Mouse (Mus musculus) layer of hippocampus, postnatal 25 days (tissue): Measurements from ENCODE around the gene Tedc1. TPM values are rescaled to one million over a fixed set of nuclear protein-coding genes. Genes with fewer than 3 reads are reported as not detected.

ENCODE experiments used
- DNase-seq, 2 experiments: peaks; one replicate each; pipeline ENCODE4 v3.0.0; 2022; ENCODE audit warnings: mixed read lengths in 2 of 2, low spot score in 1 of 2; ENCODE audit errors: extremely low spot score in 1 of 2
- total RNA-seq, 2 experiments: library from RNA; stranded (reverse); gene quantifications; 2 replicates each; pipeline ENCODE4 v1.2.3; 2021

Tedc1 gene
- total RNA-seq: 1 to 10 TPM; 1.1 to 1.2 TPM

GRCm38 (mm10) chr12:113155887-113156539 is at the start of gene Tedc1:
TSS of gene Tedc1 (plus strand) at chr12:113156421.
- peak; percentile 99 for DNase-seq

DNA sequence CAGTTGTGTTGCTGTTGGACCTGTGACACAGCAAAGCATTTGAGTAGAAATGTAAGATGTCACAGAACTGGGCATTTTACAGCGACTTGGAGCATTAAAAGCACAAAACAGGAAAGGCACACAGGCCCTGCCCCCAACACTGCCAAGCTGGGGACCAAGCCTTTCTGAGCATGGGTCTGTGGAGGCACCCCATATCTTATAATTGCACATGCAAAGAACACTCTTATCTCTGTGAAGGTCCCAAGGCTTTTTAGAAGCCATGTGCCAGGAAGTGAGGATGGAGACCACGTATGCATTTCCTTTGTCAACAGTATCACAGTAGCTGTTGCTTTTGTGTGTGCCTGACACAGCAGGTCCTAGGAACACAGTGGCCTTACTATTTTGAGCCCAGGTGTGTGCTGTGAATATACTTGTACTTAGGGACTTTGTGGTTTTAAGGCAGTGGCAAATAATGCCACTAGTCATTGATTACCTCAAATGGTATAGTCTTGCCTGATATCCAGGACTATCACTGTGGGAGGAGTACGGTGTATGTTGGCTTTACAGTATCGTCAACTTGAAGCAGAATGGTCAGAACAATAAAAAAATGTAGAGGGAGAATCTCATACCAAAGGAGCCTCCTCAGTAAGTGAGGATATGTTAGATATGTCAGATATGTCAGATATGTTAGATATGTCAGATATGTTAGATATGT is 48.6 kb upstream of the Tedc1 start:
- no peak for DNase-seq

DNA sequence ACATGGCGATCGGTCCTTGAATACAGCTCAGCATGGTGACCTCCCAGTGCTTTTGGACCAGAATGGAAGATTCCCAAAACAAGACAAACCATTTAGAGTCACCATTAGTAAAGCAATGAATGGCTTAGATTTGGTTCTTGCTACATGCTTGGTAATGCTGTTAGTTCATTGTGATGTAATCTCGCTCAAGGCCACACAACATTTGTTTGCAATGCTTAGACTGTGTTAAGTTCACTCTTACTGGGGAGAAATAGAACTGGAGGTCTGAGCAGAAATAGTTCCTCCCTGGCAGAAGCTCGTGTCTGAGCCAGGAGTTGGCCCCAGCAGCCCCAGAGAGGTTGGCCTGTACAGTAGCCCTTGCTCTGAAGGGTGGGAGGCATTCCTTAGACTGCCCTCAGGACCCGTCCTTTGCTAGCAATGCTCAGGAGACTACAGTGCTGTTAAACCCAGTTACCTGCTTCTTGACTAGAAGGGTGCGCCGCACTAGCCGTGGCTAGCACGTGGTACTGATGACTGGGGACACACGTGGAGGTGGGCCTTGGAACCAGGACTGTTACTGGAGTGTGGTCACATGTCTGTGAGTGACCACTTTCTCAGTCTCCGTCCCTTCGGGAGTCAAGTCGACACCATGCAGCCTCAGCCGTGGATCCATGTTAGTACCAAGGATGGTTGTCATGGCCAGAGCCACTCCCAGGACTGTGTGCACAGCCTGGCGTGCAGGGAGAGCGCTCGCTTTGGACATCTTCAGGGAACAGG is 47.5 kb upstream of the Tedc1 start:
- no peak for DNase-seq

- DNase-seq: no peak
These were observed 46.4 kb upstream of the Tedc1 start for GRCm38 (mm10) chr12:113109801-113110200.

- no peak for DNase-seq
These were observed 42.1 kb upstream of the Tedc1 start for GRCm38 (mm10) chr12:113114141-113114540.

DNA sequence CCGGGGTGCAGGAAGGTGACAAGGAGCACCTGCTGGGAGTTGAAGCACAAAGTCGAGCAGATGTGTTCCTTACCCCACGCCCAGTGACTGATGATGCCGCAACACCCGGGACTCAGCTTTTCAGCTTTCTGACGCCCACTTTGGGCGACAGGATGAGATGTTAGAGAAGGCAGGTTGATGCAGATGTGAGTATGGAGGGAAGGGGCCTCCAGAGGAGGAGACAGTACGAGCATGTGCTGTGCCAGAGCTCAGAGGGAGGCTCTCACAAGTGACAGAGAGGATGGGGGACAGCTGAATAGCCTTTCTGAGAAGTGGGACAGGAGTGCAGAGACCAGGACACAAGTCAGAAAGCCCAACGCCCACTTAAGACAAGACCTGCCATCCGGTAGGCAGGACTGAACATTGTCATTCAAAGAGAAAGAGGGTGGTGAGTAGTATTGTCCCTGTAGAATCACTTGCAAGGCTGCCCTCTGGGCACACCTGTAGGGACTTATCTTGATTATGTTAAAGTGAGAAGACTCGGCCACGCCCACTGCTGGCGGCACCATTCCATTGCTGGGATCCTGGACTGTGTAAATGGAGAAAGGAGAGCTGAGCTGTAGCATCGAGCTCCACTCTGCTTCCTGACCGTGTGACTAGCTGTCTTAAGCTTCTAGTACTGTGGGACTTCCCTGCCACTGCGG is 41.2 kb upstream of the Tedc1 start:
- DNase-seq: no peak

- peak; percentile 79 to 95 for DNase-seq
These were observed 36.5 kb upstream of the Tedc1 start for GRCm38 (mm10) chr12:113119516-113120410.

- no peak for DNase-seq
These were observed 31.5 kb upstream of the Tedc1 start for GRCm38 (mm10) chr12:113124726-113125125.

DNA sequence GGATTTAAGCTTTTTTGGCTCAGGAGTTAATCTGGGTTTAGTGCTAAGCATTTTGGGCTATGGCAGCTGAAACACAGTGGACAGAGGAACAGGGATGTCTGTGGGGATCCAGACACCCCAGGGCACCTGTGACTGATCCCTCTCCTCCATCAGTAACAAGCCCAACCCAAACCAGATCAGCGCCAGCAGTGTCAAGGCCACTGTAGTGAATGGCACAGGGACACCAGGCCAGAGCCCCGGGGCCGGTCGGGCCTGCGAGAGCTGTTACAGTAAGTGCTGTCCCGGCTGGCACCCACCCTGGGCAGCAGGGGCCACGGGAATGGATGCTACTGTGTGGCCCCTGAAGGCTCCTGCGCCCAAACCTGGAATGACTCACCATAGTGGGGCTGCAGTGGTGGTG is 25.5 kb upstream of the Tedc1 start:
- no peak for DNase-seq

DNA sequence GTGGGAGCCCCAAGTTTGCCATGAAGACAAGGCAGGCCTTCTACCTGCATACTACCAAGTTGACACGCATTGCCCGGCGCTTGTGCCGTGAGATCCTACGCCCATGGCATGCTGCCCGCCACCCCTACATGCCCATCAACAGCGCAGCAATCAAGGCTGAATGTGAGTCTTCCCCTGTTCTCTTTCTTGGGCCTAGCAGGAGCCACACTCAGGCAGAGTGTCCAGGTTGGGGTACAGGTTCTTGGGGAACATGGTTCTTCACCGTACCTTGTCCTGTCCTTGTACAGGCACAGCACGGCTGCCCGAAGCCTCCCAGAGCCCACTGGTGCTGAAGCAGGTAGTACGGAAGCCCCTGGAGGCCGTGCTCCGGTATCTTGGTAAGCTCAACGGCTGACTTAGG is 24.6 kb upstream of the Tedc1 start:
- no peak for DNase-seq

DNA sequence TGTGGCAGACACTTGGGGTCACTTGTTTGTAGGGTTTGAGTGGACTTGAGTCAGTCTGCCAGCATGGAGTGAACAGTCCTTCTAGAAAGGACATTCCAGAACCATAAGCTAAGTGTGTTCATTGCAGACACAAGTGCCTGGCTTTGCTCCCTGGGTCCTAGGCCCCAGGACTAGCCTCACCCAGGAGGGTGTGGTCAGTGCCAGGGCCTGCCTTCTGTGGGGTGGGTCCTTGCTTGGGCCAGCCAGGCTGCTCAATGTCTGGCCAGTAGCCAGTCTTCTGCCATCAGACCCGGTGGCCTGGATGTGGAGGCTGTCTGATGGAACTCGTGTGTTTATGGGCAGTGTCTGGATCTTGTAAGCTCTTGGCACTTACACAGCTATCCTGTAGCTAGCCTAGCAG is 23.7 kb upstream of the Tedc1 start:
- DNase-seq: no peak

DNA sequence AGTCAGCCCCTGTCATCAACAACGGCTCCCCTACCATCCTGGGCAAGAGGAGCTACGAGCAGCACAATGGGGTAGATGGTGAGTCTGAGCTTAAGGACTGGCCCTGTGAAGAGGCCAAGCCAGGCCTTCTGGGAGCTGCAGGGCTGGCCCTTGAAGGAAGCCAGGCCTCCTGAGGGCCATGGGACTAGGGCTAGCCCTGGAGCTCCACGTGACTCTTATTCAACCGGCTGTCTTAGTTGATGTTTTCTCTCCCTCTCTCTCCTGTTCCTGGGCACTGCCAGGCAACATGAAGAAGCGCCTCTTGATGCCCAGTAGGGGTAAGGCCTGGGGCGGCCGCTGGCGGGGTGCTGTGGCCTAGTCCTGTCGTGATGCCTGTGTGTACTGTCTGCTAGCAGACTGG is 23.0 kb upstream of the Tedc1 start:
- DNase-seq: no peak

DNA sequence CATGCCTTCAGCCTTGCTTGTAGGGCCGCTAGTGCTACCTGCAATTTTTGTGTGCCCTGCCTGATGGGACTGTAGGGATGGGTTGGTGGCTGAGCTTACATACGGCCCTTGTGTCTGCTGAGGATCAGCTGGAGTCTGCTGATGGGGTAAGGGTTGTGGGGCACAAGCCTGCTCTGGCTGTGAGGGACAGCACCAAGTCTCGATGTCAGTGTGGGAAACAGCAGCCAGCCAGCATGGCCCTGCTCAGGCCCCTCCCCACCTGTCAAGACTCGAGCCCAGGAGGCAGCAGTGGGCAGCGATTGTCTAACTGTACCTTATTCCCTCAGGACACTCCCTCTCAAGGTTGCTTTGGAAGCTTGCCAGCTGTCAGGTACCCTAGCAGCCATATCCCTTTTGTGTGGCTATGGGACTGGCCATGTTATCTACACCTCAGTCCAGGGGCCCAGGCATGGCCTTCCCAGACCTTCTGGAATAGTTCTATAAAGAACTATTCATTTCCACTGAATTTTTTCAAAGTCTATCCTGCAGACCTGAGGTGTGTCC is 22.3 kb upstream of the Tedc1 start:
- DNase-seq: no peak

DNA sequence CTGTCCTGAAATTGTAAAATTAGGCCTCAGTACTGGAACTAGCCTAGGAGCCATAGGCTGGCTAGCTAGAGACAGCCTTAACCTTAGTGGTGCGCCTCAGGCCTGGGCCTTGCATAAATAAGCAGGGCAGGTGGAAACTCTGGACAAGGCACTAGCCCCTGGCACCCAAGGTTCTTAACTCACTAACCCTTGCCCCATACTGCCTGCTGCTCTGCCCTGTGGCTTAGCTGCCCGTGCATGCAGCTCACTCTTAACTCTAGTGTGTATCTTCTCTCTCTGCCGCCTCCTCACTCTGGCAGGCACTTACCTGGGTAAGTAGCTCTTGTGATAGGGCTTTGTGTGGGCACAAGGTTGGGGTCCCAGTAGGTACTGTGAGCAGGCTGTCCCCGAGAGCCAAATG is 21.7 kb upstream of the Tedc1 start:
- DNase-seq: no peak

- DNase-seq: no peak
These were observed 20.8 kb upstream of the Tedc1 start for GRCm38 (mm10) chr12:113135401-113135800.

GRCm38 (mm10) chr12:113136492-113137020 is 19.7 kb upstream of the Tedc1 start:
- no peak for DNase-seq

GRCm38 (mm10) chr12:113137260-113138213 is 18.7 kb upstream of the Tedc1 start:
- no peak for DNase-seq

DNA sequence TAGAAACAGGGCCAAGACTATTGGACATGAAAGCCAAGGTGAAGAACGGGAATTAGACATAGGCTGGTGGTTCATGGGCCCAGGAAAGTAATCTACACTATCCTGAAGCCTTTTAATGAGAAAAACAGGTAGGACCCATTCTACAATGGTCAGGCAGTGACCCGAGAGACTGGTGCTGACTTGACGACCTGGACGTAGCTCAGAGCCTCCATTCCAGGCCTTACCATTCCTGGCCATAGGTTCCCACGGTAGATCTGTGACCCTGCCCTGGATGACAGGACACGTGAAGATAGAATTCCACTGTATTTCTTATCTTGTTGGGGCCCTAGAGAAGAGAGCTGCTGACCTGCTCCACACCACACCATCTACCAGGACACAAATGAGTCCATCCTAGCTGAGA is 17.9 kb upstream of the Tedc1 start:
- DNase-seq: no peak
